Mouse (Mus musculus) liver, embryonic 14.5 days (tissue): Measurements from ENCODE around the gene Chd6.

Experiments
- CTCF ChIP-seq: IDR thresholded peaks from 2 replicates; pipeline ENCODE4 v1.5.1; 2016; ENCODE audit warnings: antibody characterized with exemption, low read depth, control low read depth
- EP300 ChIP-seq: IDR thresholded peaks from 2 replicates; pipeline ENCODE4 v1.6.1; 2016; ENCODE audit warnings: antibody characterized with exemption, low read depth

- TF ChIP-seq EP300 (no peak), CTCF (no peak)
Observed at GRCm38 (mm10) chr2:161102102-161102501, 6.8 kb downstream of the Chd6 start.
